Mouse (Mus musculus): Measurements from ENCODE around the gene Spryd7. TPM values are rescaled to one million over a fixed set of nuclear protein-coding genes. Genes with fewer than 3 reads are reported as not detected.
"Not testable (repeated sequence)": the region's sequence is repeated elsewhere in the genome, so short reads cannot be mapped to it uniquely, and the experiment has no call there.

Gene Spryd7
- polyA plus RNA-seq, 1 experiment: 6.4 TPM

DNA sequence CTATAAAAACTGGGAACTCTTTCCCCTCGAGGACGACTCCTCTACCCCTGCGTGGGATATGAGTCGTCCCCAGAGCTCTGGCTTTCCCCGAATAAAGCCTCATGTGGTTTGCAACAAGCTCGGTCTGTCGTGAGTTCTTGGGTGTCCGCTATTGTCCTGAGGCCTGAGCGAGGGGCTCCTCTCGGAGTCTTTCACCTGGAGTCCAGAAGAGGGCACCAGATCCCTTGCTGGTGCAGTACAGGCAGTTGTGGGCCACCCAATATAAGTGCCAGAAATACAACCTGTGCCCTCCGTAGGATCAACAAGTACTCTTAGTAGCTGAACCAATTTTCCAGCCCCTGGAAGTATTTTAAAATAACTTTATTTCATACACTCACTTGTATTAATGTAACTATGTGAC is 18.9 kb downstream of the Spryd7 start:
- 85% methylated on average over 11 of the region's 11 CpGs for WGBS

DNA sequence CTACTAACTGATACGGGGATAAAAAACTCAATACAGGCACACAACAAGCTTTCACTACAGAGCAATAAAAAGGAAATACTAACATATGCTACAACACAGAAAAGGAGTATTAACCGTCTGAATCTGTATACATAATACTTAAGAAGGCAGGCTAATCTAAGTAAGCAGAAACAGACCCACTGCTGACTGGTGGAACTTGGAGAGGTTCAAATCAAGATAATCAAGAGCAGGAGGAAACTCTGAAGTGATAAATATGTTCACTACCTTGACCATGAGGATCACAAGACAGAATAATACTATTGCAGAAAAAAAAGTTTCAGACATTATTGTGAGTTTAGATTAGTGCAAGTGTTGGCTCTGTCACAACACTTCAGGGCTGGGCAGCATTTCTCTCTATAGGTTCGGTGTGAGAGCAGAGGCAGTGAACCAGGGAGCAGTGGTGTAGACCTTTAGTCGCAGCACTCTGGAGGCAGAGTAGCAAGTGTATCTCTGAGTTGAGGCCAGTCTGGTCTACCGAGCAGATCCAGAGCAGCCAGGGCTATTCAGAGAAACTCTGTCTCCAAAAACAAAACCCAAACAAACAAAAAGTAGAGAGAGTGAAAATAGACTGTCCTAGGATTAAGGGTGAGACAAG is 19.9 kb downstream of the Spryd7 start:
- WGBS: 76% methylated on average over 5 of the region's 5 CpGs

More for the DNA sequence above, 18.9 kb downstream of the Spryd7 start:
- not testable (repeated sequence) for DNase-seq (ENCODE audit: low read depth, low spot score)

DNA sequence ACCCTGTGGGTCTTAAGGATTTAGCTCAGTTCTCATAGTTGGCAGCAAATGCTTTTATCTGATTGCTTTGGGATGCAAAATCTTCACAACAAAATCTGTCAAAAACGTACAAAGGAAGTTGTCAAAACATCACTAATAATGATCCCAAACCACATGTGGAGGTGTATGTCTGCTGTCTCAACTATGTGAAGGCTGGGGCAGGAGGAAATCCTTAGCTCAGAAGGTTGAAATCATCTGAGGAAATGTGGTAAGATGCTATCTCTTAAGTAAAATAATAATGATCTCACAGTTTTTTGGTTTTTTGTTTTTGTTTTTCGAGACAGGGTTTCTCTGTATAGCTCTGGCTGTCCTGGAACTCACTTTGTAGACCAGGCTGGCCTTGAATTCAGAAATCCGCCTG is 20.9 kb downstream of the Spryd7 start:
- DNase-seq (ENCODE audit: low read depth, low spot score): no peak
- 90% methylated on average over 3 of the region's 3 CpGs for WGBS

More for the DNA sequence above, 19.9 kb downstream of the Spryd7 start:
- DNase-seq (ENCODE audit: low read depth, low spot score): no peak

DNA sequence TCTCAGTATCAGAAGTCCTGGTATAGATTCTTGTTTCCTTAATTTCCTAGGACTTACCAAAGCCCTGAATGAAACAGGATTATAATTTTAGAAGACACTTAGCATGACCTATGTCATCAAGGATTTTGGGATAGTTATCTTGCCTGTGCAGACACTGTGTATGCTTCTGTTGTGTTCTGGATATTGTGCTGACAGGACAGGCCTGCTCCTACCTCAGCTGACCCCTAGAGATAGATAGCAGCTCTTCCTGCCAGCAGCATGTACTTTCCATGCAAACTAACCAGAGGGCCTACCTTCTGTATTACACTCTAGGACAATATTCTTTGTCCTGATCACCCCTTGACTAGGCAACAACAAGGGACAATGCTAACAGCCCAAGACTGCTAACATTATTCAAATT is 25.7 kb downstream of the Spryd7 start:
- DNase-seq (ENCODE audit: low read depth, low spot score): no peak

DNA sequence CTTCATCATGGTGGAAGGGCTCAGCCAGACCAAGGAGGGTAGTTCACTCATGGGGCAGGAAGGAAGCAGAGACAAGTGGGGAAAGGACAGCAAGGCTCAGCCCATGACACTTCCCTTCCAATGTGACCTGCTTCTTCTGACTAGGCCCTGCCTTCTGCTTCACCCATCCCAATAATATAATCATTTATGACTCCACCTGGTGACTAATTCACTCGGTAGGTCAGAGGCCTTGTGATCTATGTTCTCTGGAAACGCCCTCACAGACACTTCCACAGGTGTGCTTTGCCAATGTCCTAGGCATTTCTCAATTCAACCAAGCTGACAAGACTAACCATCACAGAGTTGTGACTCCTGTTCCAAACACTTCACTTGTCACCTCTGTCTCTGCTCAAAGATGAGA is 26.3 kb downstream of the Spryd7 start:
- 36% methylated on average over 2 of the region's 2 CpGs for WGBS
- DNase-seq (ENCODE audit: low read depth, low spot score): peak; percentile 50

DNA sequence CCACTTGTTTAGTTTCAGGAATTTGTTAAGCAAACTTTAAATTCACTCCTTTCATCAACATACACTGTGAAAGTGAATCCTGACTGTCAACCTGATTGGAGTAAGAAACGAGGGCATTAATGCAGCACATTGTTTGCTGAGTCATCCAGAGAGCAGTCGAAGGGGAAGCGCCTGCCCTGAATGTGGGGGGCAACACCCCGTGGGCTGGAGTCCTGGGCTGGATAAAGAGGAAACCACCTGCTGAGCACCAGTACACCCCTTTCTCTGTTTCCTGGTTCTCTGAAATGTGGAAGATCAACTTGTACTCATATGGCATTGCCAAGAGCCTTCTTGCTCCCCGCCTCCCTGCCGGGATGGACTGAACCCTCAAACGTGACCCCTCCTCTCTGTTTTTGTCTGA is 27.2 kb downstream of the Spryd7 start:
- DNase-seq (ENCODE audit: low read depth, low spot score): no peak
- 84% methylated on average over 7 of the region's 7 CpGs for WGBS

DNA sequence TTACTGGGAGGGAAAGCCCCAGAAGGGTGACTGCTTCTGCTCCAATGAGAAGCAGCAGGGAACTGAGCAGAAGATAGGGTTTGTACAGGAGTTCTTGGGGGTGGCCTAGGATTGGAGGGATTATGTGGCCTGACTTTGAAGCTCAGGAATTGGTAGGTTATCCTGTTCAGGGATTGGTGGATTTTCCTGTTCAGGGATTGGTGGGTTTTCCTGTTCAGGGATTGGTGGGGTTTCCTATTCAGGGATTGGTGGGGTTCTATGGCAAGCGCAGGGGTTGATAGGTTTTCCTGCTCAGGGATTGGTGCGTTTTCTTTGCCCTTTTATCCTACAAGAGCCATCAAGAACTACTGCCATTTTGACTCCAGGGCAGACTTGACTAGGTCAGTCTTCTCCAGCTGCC is 30.7 kb downstream of the Spryd7 start:
- 95% methylated on average over 2 of the region's 2 CpGs for WGBS
- DNase-seq (ENCODE audit: low read depth, low spot score): no peak

DNA sequence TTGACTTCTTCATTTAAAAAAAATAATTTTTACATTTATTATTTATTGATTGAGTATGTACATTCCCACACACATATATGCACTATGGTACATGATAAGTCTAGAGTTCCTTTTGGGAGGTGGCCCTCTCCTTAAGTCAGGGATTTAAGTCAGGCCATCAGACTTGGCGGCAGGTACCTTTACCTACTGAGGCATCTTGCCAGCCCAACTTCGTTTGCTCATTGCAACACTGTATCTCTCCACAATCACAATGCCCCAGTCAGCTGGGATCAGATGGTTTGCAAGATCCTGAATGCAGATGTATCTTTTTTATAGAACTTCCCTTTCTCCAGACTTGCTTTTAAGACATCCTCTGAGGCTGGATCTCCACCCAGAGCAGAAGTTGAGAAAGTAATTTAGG is 32.9 kb downstream of the Spryd7 start:
- no peak for DNase-seq (ENCODE audit: low read depth, low spot score)
- WGBS: 73% methylated on average over 2 of the region's 2 CpGs

DNA sequence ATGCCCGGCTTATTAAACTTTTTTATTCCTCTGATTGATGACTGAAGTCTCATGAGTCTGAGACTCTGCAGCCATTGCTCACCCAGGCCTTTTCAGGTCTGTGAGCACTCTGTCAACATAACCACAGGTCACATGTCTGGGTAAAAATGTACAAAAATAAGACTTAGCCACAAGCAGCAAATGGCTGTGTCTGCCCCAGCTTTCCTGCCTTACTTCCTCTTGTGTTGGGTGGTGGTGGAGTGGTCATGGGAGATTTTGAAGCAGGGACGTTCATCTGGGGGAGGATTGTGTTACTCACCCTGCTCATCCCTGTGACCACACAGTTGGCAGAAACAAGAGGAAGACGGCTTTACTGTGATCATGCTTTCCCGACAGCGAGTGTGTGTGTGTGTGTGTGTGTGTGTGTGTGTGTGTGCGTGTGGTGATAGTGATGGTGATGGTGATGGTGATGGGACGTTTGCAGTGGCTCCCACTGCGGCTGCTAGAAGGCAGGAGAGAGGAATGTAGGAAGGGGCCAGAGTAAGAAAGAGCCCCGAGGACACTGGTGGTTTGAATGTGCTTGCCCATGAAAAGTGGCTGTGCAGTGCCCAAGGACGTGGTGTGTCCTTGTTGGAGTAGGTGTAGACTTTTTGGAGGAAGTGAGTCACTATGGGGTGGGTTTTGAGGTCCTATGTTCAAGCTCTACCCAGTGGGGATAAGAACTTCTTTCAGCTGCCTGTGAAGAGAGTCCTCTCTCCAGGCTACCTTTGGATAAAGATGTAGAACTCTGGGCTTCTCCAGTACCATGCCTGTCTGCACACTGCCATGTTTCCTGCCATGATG is 37.8 kb downstream of the Spryd7 start:
- DNase-seq (ENCODE audit: low read depth, low spot score): no peak

DNA sequence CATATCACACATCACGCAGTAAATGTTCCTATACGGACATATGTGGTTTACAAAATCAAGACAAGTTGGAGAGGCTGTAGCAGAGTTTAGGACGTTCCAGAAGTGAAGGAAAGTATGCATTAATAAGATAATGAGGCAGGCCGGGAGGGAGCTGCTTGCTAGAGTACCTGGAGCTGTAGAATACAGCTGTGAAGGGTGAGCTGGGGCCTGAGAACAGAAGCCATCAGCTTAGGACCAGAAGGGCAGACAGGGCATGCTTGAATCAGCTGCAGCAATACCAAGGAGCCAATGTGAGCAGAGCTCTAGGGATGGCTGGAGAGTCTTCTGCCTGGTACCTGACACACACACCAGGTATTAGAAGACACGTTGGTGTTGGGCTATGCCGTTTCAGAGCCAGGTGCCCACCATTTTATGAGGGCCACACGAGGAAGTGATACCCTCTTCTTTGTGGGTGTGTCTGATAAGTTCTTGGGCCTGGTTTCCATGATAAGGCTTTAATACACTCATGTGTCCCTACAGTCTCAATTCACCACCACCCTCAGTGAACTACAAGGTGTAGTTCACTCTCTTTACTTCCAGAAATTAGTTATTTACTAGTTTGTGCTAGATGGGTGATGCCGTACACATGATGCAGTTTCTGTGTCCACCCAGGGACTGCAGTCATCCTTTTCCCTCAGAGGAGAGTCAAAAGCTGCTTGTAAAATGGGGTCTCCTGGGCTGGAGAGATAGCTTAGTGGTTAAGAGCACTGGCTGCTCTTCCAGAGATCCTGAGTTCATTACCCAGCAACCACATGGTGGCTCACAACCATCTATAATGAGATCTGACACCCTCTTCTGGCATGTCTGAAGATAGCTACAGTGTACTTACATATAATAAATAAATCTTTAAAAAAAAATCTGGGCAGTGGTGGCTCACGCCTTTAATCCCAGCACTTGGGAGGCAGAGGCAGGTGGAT is 39.9 kb downstream of the Spryd7 start:
- no peak for DNase-seq (ENCODE audit: low read depth, low spot score)
- 67% methylated on average over 9 of the region's 9 CpGs for WGBS

More for the DNA sequence above, 37.8 kb downstream of the Spryd7 start:
- 85% methylated on average over 10 of the region's 10 CpGs for WGBS

DNA sequence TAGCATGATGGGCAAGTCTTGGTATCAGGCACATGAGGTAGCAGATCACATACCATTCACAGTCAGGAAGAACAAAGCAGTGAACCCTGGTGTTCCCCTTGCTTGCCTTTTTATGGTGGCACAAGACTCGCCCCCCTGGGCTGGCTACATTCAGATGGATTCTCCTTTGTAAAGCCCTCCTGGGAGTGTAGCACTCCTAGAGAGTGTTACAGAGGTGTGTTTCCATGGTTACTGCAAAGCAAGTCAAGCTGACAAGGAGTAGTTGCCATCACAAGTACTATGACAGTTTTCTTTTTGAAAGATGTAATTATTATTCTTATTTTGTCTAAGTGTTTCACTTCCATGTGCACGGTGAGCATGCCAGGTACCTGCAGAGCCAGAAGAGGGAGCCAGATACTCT is 45.2 kb downstream of the Spryd7 start:
- 83% methylated on average over 2 of the region's 2 CpGs for WGBS
- no peak for DNase-seq (ENCODE audit: low read depth, low spot score)

DNA sequence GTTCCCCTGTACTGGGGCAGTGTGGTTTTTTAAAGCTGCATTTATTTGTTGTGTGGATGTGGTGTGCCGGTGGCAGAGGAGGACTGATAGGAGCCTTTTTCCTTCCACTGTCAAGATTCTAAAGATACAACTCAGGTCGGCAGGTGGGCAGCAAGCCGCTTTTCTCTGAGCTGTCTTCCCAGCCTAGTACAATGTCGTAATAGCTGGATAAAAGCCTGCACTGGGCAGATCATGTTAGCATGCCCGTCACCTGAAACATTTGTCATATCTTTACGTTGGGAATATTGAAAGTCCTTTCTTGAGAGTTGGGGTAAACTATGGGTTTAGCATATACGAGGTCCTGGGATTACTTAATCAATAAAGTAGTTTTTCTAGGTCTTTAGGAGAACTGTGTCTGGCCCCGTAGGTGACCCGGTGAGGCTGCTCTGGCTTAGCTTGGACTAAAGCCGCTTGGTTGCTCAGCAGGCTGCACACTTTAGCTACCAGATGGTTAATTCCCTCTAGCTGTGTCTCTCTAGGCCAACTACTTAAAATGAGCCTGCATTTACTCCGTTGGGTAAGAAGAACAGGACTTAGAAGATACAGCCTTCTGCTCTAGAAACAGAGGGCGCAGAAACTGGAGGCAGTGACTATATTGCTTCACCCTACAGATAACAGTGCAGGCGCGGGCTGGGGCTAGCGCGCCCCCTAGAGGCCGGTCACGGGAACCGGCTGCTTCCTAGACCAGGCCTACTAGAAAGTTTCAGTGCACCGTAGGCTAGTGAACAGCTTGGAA is 58.8 kb downstream of the Spryd7 start:
- DNase-seq (ENCODE audit: low read depth, low spot score): peak; percentile 19
- 44% methylated on average over 20 of the region's 20 CpGs for WGBS

DNA sequence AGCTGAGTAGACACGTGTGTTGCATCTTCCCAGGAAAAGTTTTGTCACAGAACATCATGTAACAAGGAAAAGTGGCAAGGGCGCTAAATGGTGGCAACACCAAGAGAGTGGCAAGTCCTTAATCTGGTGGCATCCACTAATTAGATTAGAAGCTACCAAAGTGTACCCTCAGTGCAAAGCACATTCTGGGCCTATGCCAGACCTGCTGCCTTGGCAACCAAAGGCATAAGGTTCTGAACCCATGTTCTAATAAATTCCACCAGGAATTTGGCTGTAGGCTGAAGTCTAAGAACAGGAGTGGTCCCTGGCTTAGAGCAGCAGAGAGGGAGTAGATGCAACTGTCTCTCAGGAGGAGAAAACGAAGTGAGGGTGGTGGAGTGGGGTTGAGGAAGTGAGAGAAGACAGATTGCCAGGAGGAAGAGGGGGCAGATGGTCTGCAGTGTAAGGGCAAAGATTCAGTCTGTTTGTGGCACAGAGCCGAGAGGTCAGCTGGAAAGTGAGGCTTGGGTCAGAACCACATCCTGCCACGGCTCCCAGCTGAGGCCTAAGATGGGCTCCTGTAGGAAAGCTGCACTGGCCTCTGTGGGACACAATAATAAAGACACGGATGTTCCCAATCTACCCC is 63.1 kb downstream of the Spryd7 start:
- no peak for DNase-seq (ENCODE audit: low read depth, low spot score)
- 65% methylated on average over 6 of the region's 6 CpGs for WGBS

Other genes starting within 250 kb of the Spryd7 start
- 1.8 and 3.0 TPM in 2 replicates for gene Arl11, start 247.1 kb downstream of the Spryd7 start, polyA plus RNA-seq (2012; rRNA removed)
- gene Ebpl, start 196.4 kb downstream of the Spryd7 start, polyA plus RNA-seq (2012; rRNA removed): 1.8 and 1.9 TPM in 2 replicates
- 5.4 and 7.3 TPM in 2 replicates for gene Kpna3, start 117.0 kb downstream of the Spryd7 start, polyA plus RNA-seq (2012; rRNA removed)
- gene Trim13, start 41.4 kb upstream of the Spryd7 start, polyA plus RNA-seq (2012; rRNA removed): 1.5 and 1.8 TPM in 2 replicates
- not detected in 2 replicates for gene Kcnrg, start 50.6 kb upstream of the Spryd7 start, polyA plus RNA-seq (2012; rRNA removed)